8 mouse cellular contexts compared by ENCODE assay signal in genomic region chr12:79895975-79896374, GRCm38 (mm10).
DNase-seq lines count a peak whose midpoint lies in the region; ATAC-seq lines count a peak whose summit lies in the region.

No protein-coding gene starts in this region.

- H3K9me3 ChIP-seq in embryonic facial prominence, embryonic 14.5 days (ENCODE audit: control insufficient read depth, low read length), result no peaks in the 10 kb centered on the region
- H3K9me3 ChIP-seq in lung, embryonic 15.5 days, result no peaks in the 10 kb centered on the region

- ATAC-seq in embryonic facial prominence, embryonic 14.5 days (ENCODE audit: low read depth), result peak; percentile 74
- ATAC-seq in lung, embryonic 15.5 days (ENCODE audit: borderline replicate concordance, extremely low read depth, low FRiP score, low TSS enrichment), result peak; percentile 73; the same call in 1 of the 2 replicates
- ATAC-seq in CD4-positive, CD25-positive, alpha-beta regulatory T cell, adult 4 months, result no peak

- intact Hi-C loops in left cerebral cortex, postnatal 25 days (cut with DNase I), result no loop called here

- H3K36me3 ChIP-seq in embryonic facial prominence, embryonic 14.5 days (ENCODE audit: control insufficient read depth, insufficient read depth, low read length), result no peaks in the 10 kb centered on the region
- H3K36me3 ChIP-seq in lung, embryonic 15.5 days, result no peaks in the 10 kb centered on the region

- WGBS in embryonic facial prominence, embryonic 14.5 days, result 13% methylated on average over 6 of the region's 6 CpGs
- 18% methylated on average over 6 of the region's 6 CpGs for WGBS in lung, embryonic 15.5 days

- no peak overlapping the region for H3K4me2 ChIP-seq in embryonic facial prominence, embryonic 14.5 days (ENCODE audit: low read depth, low read length)
- H3K4me2 ChIP-seq in lung, embryonic 15.5 days, result no peak overlapping the region

- no peak overlapping the region for H3K4me3 ChIP-seq in embryonic facial prominence, embryonic 14.5 days (ENCODE audit: low read depth, low read length)
- H3K4me3 ChIP-seq in lung, embryonic 15.5 days, result no peak overlapping the region

- H3K4me1 ChIP-seq in embryonic facial prominence, embryonic 14.5 days (ENCODE audit: control insufficient read depth, insufficient read depth, low read length), result peaks cover 29% of the 10 kb centered on the region
- H3K4me1 ChIP-seq in lung, embryonic 15.5 days, result peaks cover 47% of the 10 kb centered on the region

- peak overlapping the region; percentile 36; the same call in 1 of the 2 replicates for H3K9ac ChIP-seq in embryonic facial prominence, embryonic 14.5 days (ENCODE audit: low read depth, low read length)
- no peak overlapping the region for H3K9ac ChIP-seq in lung, embryonic 15.5 days

- peak overlapping the region; percentile 69 for H3K27ac ChIP-seq in embryonic facial prominence, embryonic 14.5 days (replicated peaks; ENCODE audit: low read depth, low read length)
- peak overlapping the region; percentile 86 for H3K27ac ChIP-seq in lung, embryonic 15.5 days

- H3K27me3 ChIP-seq in embryonic facial prominence, embryonic 14.5 days (replicated peaks; ENCODE audit: control insufficient read depth, insufficient read depth, low read length), result no peaks in the 10 kb centered on the region
- H3K27me3 ChIP-seq in lung, embryonic 15.5 days, result no peaks in the 10 kb centered on the region

- DNase-seq in embryo, embryonic 11 days, result peak; percentile 63
- DNase-seq in embryo, embryonic 9.5 days (ENCODE audit: extremely low spot score), result no peak
- DNase-seq in embryonic facial prominence, embryonic 14.5 days (ENCODE audit: low spot score), result peak; percentile 85
- DNase-seq in heart, postnatal 4 days, result peak; percentile 66
- DNase-seq in left cerebral cortex, postnatal 25 days (ENCODE audit: low spot score in 2 of 2), result no peak
- no peak for DNase-seq in cerebellum, adult 9-10 months

Comparison
In these comparisons a context has a peak if more than half of its experiments do, and no peak if none do; other contexts are left out.
1. DNase-seq: peak in embryo, embryonic 11 days (single experiment), embryonic facial prominence, embryonic 14.5 days (single experiment) and heart, postnatal 4 days (single experiment); none in embryo, embryonic 9.5 days (single experiment), left cerebral cortex, postnatal 25 days (0 of 2) and cerebellum, adult 9-10 months (single experiment).